In the genomic region with DNA sequence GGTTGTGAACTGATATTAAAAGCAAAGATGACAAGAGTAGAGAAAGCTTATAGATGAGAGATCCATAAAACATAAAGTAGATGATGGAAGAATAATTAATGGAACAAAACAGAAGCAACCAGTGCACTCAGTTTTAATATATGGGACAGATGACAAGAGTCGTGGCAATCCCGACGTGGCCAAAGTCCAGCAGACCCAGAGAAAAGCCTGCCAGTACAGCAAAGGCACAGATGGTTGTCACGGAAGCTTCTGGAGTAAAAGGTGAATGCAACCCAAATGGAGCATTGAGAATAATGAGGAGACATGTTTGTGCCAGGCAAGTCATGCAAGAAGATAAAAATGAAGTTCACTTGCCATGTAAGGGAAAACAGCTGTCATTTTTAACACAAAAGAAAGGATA, we compare ENCODE assay signal across 12 mouse cellular contexts.
DNase-seq lines count a peak whose midpoint lies in the region.
"Had no signal": no experiment of that assay in that cellular context is flagged by ENCODE, and none has a peak within 500 bp of the region (broad histone marks: within the 10 kb centered on the region; RNA-seq: fewer than 3 reads in every experiment).

No protein-coding gene starts in this region.

- intact Hi-C loops in left cerebral cortex, postnatal 4 days (cut with DNase I), result no loop called here

- peak; percentile 82 to 84 for DNase-seq in cerebellum, postnatal 14 days
- DNase-seq in cerebellum, adult 9-11 months, result no peak
- DNase-seq in cerebellum, postnatal 36 days, result peak; percentile 12 to 31
- DNase-seq in cerebellum, adult 11 months, result no peak
- DNase-seq in left cerebral cortex, postnatal 4 days, result peak; percentile 65
- DNase-seq in left cerebral cortex, adult 18-20 months (ENCODE audit: low spot score in 2 of 2), result no peak
- DNase-seq: adrenal gland, adult 2 months; adrenal gland, postnatal 10 days; adrenal gland, postnatal 25 days; cerebellum, adult 11-12 months; cerebellum, adult 8-10 months; embryo, embryonic 11 days had no signal

Comparison
In these comparisons a context has a peak if more than half of its experiments do, and no peak if none do; other contexts are left out.
1. DNase-seq: peak in cerebellum, postnatal 14 days (2 of 2), cerebellum, postnatal 36 days (2 of 2) and left cerebral cortex, postnatal 4 days (single experiment); none in cerebellum, adult 9-11 months (single experiment), cerebellum, adult 11 months (single experiment) and left cerebral cortex, adult 18-20 months (0 of 2).